Mouse (Mus musculus) ES-Bruce4 (cell line): ENCODE data around the gene Ift43. TPM values are rescaled to one million over a fixed set of nuclear protein-coding genes. Genes with fewer than 3 reads are reported as not detected.
A peak's percentile ranks its signal among the peaks of the same experiment; 100 is the strongest.

Experiments
- H3K27ac ChIP-seq: 2 replicates; pipeline ENCODE4 v1.5.1; 2012; ENCODE audit warnings: low read length, inconsistent platforms; ENCODE audit not compliant: insufficient read depth
- H3K27me3 ChIP-seq: 2 replicates; pipeline ENCODE4 v1.6.1; 2012; ENCODE audit warnings: mild to moderate bottlenecking, low read length, inconsistent platforms; ENCODE audit not compliant: control insufficient read depth, poor library complexity, insufficient read depth, severe bottlenecking
- H3K36me3 ChIP-seq: 2 replicates; pipeline ENCODE4 v1.6.1; 2012; ENCODE audit warnings: inconsistent platforms, mild to moderate bottlenecking, low read length, moderate library complexity; ENCODE audit not compliant: control insufficient read depth, poor library complexity, insufficient read depth, severe bottlenecking
- H3K4me1 ChIP-seq: one replicate; pipeline ENCODE4 v1.8.1; 2011; ENCODE audit warnings: low read length; ENCODE audit not compliant: control insufficient read depth, insufficient read depth
- H3K4me3 ChIP-seq: 2 replicates; pipeline ENCODE4 v1.5.1; 2011; ENCODE audit warnings: low read depth, mild to moderate bottlenecking, low read length
- H3K9ac ChIP-seq: 2 replicates; pipeline ENCODE4 v1.6.1; 2012; ENCODE audit warnings: low read depth, mild to moderate bottlenecking, inconsistent platforms; ENCODE audit not compliant: poor library complexity, severe bottlenecking
- H3K9me3 ChIP-seq: replicated peaks from 2 replicates; pipeline ENCODE4 v1.6.1; 2012; ENCODE audit warnings: mild to moderate bottlenecking, low read length, inconsistent platforms; ENCODE audit not compliant: control insufficient read depth, poor library complexity, insufficient read depth, severe bottlenecking
- CTCF ChIP-seq: IDR thresholded peaks from one replicate; pipeline ENCODE4 v1.8.1; 2011; ENCODE audit warnings: low read depth, low read length
- EP300 ChIP-seq: IDR thresholded peaks from 2 replicates; pipeline ENCODE4 v1.6.1; 2011; ENCODE audit warnings: low read depth, low read length; ENCODE audit not compliant: insufficient read depth
- POLR2A ChIP-seq: IDR thresholded peaks from one replicate; pipeline ENCODE4 v1.8.1; 2011; ENCODE audit warnings: low read length; ENCODE audit not compliant: insufficient read depth
- polyA plus RNA-seq: library from polyadenylated mRNA; stranded (reverse); fragments of >200 nt; gene quantifications from 2 replicates; pipeline ENCODE4 v1.2.4, GENCODE M21; 2011; ENCODE audit warnings: low read depth; ENCODE audit not compliant: missing spikeins, insufficient read depth, insufficient read length

Ift43 gene
- polyA plus RNA-seq, 1 experiment = 44.2 TPM

DNA sequence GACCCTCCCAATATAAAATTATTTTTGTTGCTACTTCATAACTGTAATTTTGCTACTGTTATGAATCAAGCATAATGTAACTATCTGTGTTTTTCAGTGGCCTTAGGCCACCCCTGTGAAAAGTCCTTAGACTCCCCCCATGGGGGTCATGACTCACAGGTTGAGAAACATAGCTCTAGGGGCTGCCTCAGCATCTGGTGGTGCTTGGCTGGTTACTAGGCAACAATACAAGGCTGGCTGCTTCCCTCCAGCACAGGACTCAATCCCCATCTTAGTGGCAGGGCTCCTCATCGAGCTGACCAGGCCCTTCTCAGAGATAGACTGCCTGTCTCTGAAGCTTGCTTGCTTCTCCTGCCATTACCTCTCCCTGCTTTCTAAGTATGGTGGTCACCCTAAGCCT, 86.4 kb downstream of the Ift43 start:
- H3K9ac ChIP-seq = no peak overlapping the region
- no peaks in the 10 kb centered on the region for H3K9me3 ChIP-seq
- H3K27me3 ChIP-seq = no peaks in the 10 kb centered on the region
- H3K27ac ChIP-seq = no peak overlapping the region
- TF ChIP-seq EP300 = no peak
- TF ChIP-seq CTCF = no peak
- no peak for TF ChIP-seq POLR2A
- no peaks in the 10 kb centered on the region for H3K36me3 ChIP-seq
- no peak overlapping the region for H3K4me3 ChIP-seq
- H3K4me1 ChIP-seq = peaks cover 4% of the 10 kb centered on the region

DNA sequence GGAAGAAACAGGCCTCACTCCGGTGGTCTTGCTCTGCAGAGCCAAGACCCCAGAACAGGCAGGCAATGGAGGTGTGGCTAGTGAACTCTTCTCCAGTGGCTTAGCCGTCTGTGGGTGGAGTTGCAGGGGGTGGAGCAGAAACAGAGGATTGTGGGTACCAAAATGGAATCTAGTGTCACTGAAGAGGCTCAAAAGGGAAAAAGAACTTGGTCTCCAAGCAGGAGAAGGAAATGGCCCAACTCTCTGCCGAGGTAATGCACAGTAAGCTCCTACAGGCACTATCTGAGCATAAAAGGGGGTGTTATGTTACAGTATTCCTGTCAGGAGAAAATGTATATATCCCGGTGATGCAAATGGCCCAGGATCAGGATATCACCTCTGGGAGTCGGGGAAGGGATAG, 86.9 kb downstream of the Ift43 start:
- Histone ChIP-seq H3K9me3 (no peaks in the 10 kb centered on the region), H3K4me1 (peaks cover 3% of the 10 kb centered on the region), H3K27ac (no peak overlapping the region), H3K27me3 (no peaks in the 10 kb centered on the region), H3K9ac (no peak overlapping the region), H3K4me3 (peak overlapping the region; percentile 29), H3K36me3 (no peaks in the 10 kb centered on the region)
- TF ChIP-seq EP300 (no peak), POLR2A (peak; percentile 16)

DNA sequence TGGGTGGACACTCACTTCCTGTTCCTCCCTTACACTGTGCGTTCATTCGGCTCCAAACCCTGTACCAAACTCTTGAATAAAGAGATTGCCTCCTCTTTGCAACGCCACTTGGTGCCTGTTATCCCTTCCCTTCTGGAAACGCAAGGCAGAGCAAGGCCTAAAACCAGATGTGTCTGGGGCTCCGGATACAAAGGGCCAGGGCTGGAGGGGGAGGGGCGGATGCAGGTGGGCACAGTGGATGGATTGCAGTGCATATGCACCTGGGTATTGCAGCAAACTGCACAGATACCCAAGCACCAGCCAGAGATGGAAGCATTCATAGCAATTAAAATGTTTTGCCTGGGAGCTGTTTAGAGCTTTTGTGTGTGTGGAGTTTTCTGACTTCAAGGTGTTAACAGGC, 91.0 kb downstream of the Ift43 start:
- Histone ChIP-seq H3K27me3 (no peaks in the 10 kb centered on the region), H3K27ac (no peak overlapping the region), H3K9me3 (no peaks in the 10 kb centered on the region), H3K4me1 (no peaks in the 10 kb centered on the region), H3K4me3 (no peak overlapping the region), H3K9ac (no peak overlapping the region), H3K36me3 (no peaks in the 10 kb centered on the region)
- TF ChIP-seq EP300 = no peak
- no peak for TF ChIP-seq POLR2A

DNA sequence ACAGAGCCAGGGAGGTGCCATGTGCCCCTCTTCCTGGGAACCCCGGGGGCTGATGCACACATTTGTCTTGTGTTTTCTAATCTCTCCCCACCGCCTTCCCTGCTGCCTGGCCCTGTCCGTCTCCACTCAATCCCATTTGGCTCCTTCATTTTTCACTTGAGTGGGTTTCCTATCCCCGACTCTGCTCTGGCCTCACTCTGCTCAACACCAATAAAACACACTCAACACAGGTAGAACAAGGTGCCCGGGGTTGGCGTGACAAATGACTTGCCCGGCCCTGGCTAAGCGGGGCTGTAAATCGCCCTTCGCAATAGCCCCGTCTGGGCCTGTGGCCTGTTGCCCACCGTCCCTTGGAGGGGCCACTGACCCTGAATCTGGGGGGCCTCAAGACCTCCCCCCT, 92.0 kb downstream of the Ift43 start:
- Histone ChIP-seq H3K27me3 (no peaks in the 10 kb centered on the region), H3K4me3 (no peak overlapping the region), H3K36me3 (no peaks in the 10 kb centered on the region), H3K9ac (no peak overlapping the region), H3K27ac (no peak overlapping the region), H3K4me1 (no peaks in the 10 kb centered on the region), H3K9me3 (no peaks in the 10 kb centered on the region)
- no peak for TF ChIP-seq EP300

DNA sequence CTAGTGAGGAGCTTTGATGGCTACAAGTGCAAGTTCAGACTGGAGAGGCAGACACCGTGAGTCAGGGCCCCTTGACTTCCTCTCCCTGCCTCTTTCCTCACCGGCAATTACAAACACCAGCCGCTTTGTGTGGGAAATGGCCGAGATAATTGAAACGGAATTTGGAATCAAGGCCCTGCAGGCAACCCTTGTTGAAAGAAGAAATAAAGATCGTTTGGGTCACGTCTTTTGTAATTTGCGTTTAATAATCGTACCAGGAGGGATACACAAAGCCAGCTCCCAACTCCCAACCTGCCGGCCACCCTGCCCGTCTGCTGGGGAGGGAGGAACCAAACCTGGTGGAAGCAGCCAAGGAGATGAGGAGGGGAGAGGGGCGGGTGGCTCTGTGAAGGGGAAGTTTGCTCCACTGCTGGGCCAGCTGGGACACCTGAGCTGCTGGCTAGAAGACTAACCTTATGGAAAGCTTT, 93.2 kb downstream of the Ift43 start:
- Histone ChIP-seq H3K27ac (no peak overlapping the region), H3K9me3 (no peaks in the 10 kb centered on the region), H3K4me3 (no peak overlapping the region), H3K36me3 (no peaks in the 10 kb centered on the region), H3K4me1 (no peaks in the 10 kb centered on the region), H3K9ac (no peak overlapping the region), H3K27me3 (no peaks in the 10 kb centered on the region)
- no peak for TF ChIP-seq EP300
- no peak for TF ChIP-seq CTCF
- TF ChIP-seq POLR2A = no peak

DNA sequence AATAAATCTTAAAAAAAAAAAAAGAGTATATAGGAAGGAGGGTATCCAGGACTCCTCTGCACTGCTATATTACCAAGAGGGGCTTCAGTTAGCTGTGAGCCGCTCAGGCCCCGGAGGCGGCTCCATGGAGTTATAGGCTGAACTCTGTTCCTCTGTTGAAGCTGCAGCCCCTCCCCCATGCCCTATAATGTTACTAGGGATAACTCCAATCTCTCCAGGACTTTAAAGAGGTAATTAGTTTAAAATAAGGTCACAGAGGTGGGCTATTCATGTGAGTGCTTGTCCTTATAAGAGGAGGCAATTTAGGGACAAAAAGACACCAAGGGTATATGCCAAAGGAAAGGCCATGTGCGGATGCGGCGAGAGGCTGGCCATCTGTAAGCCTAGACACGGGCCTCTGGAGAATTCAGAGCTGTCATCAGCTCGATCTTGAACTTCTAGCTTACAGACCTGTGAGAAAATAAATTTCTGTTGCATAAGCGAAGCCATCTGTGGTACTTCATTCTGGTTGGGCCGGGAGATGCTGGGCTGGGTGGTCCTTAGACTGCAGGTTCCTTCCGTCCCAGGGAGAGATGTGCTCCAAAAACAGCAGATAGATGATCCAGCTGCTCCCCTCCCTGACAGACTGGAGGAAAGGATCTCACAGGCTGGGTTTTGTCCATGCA, 94.5 kb downstream of the Ift43 start:
- Histone ChIP-seq H3K4me3 (no peak overlapping the region), H3K9me3 (no peaks in the 10 kb centered on the region), H3K36me3 (no peaks in the 10 kb centered on the region), H3K27me3 (no peaks in the 10 kb centered on the region), H3K4me1 (no peaks in the 10 kb centered on the region), H3K27ac (no peak overlapping the region), H3K9ac (no peak overlapping the region)
- TF ChIP-seq EP300 (no peak), POLR2A (no peak), CTCF (no peak)
